Mouse (Mus musculus): ENCODE data around the gene A930017K11Rik.

GRCm38 (mm10) chr17:25913186-25913876 lies 39.0 kb downstream of the A930017K11Rik start:
- TF ChIP-seq CTCF (IDR thresholded peaks at IDR 0.05; ENCODE audit: control insufficient read depth, insufficient read depth, low read length): no peak
- TF ChIP-seq POLR2A (IDR thresholded peaks at IDR 0.05; ENCODE audit: borderline replicate concordance, control insufficient read depth, low read depth, low read length): no peak
